Mouse (Mus musculus) right cerebral cortex, postnatal 4 days (tissue): Measurements from ENCODE around the gene Atg10.
"Not testable (repeated sequence)": the region's sequence is repeated elsewhere in the genome, so short reads cannot be mapped to it uniquely, and the experiment has no call there.

Experiments
- DNase-seq: peaks from one replicate; pipeline ENCODE4 v3.0.0-alpha.2; 2022

The Atg10 gene

GRCm38 (mm10) chr13:90928266-90928665 is 295.5 kb downstream of the Atg10 start:
- not testable (repeated sequence) for DNase-seq

GRCm38 (mm10) chr13:90926938-90927633 is 296.7 kb downstream of the Atg10 start:
- no peak for DNase-seq

- no peak for DNase-seq
Measured at GRCm38 (mm10) chr13:90926125-90926765, 297.5 kb downstream of the Atg10 start.

- DNase-seq, result no peak
Measured at GRCm38 (mm10) chr13:90925191-90925590, 298.6 kb downstream of the Atg10 start.

GRCm38 (mm10) chr13:90924072-90924471 is 299.7 kb downstream of the Atg10 start:
- no peak for DNase-seq

- DNase-seq, result not testable (repeated sequence)
Measured at GRCm38 (mm10) chr13:90923617-90924016, 300.2 kb downstream of the Atg10 start.

GRCm38 (mm10) chr13:90922751-90923612 is 300.8 kb downstream of the Atg10 start, which contains the start of gene Rps23:
Rps23 (plus strand) TSS chr13:90922958.
- peak; percentile 85 for DNase-seq

- DNase-seq, result no peak
Measured at GRCm38 (mm10) chr13:90914721-90915120, 309.0 kb downstream of the Atg10 start.

GRCm38 (mm10) chr13:90913675-90914192 is 310.0 kb downstream of the Atg10 start:
- DNase-seq, result peak; percentile 35

- no peak for DNase-seq
Measured at GRCm38 (mm10) chr13:90912760-90913674, 310.8 kb downstream of the Atg10 start.

GRCm38 (mm10) chr13:90907376-90907775 is 316.4 kb downstream of the Atg10 start:
- no peak for DNase-seq

- no peak for DNase-seq
Measured at GRCm38 (mm10) chr13:90905176-90905575, 318.6 kb downstream of the Atg10 start, which contains the start of gene Atp6ap1l. Atp6ap1l (minus strand) TSS chr13:90905355.

GRCm38 (mm10) chr13:90896821-90897220 is 326.9 kb downstream of the Atg10 start:
- no peak for DNase-seq

GRCm38 (mm10) chr13:90896098-90896497 is 327.7 kb downstream of the Atg10 start:
- peak; percentile 56 for DNase-seq

- no peak for DNase-seq
Measured at GRCm38 (mm10) chr13:90894819-90895218, 328.9 kb downstream of the Atg10 start.

GRCm38 (mm10) chr13:90890111-90890510 is 333.7 kb downstream of the Atg10 start:
- no peak for DNase-seq

GRCm38 (mm10) chr13:90886568-90886983 is 337.2 kb downstream of the Atg10 start:
- DNase-seq, result peak; percentile 77

GRCm38 (mm10) chr13:90885856-90886532 is 337.8 kb downstream of the Atg10 start:
- DNase-seq, result no peak
